Mouse (Mus musculus) heart, adult 2 months (tissue): Measurements from ENCODE around the gene Pim1.

Experiments used
- CTCF ChIP-seq: fragments of 200-600 bp; IDR thresholded peaks from 2 replicates; pipeline ENCODE4 v1.8.1; 2022; ENCODE audit warnings: antibody characterized with exemption, mild to moderate bottlenecking, moderate library complexity
- EP300 ChIP-seq: fragments of 200-500 bp; IDR thresholded peaks from 2 replicates; pipeline ENCODE4 v1.6.1; 2011; ENCODE audit warnings: low read depth, low read length, control low read depth; ENCODE audit not compliant: insufficient read depth
- POLR2A ChIP-seq: fragments of 200-500 bp; IDR thresholded peaks from 2 replicates; pipeline ENCODE4 v1.6.1; 2011; ENCODE audit warnings: mild to moderate bottlenecking, low read depth, low read length, control low read depth; ENCODE audit not compliant: insufficient read depth

GRCm38 (mm10) chr17:29447323-29447722 is 43.2 kb upstream of the Pim1 start:
- TF ChIP-seq CTCF (no peak), EP300 (no peak), POLR2A (no peak)
